Mouse (Mus musculus) stomach, embryonic 14.5 days (tissue): ENCODE data around the gene Olfr1419. TPM values are rescaled to one million over a fixed set of nuclear protein-coding genes. Genes with fewer than 3 reads are reported as not detected.
"Not testable (repeated sequence)": the region's sequence is repeated elsewhere in the genome, so short reads cannot be mapped to it uniquely, and the experiment has no call there.

Experiments used
- ATAC-seq: fragments of 200-750 bp; cut with Nextera tagmentation; 2 replicates; pipeline ENCODE4 v1.8.0; 2017; ENCODE audit warnings: low read depth, moderate TSS enrichment; ENCODE audit not compliant: insufficient number of reproducible peaks, insufficient read depth, low FRiP score
- H3K27ac ChIP-seq: fragments of 300-500 bp; sonication (generic); 2 replicates; pipeline ENCODE4 v1.5.1; 2014; ENCODE audit warnings: mild to moderate bottlenecking, low read length, moderate library complexity, mixed read lengths
- H3K27me3 ChIP-seq: fragments of 300-500 bp; sonication (generic); 2 replicates; pipeline ENCODE4 v1.6.1; 2014; ENCODE audit warnings: low read length, control low read depth, mixed read lengths; ENCODE audit not compliant: control insufficient read depth, insufficient read depth
- H3K36me3 ChIP-seq: fragments of 300-500 bp; sonication (generic); 2 replicates; pipeline ENCODE4 v1.6.1; 2014; ENCODE audit warnings: mild to moderate bottlenecking, control low read depth, low read length, moderate library complexity, mixed read lengths; ENCODE audit not compliant: control insufficient read depth, insufficient read depth
- H3K4me1 ChIP-seq: fragments of 300-500 bp; sonication (generic); 2 replicates; pipeline ENCODE4 v1.6.1; 2014; ENCODE audit warnings: low read length, control low read depth, mixed read lengths; ENCODE audit not compliant: control insufficient read depth, insufficient read depth
- H3K4me2 ChIP-seq: fragments of 300-500 bp; sonication (generic); replicated peaks from 2 replicates; pipeline ENCODE4 v1.6.1; 2014; ENCODE audit warnings: low read depth, low read length, control low read depth
- H3K4me3 ChIP-seq: fragments of 300-500 bp; sonication (generic); 2 replicates; pipeline ENCODE4 v1.5.1; 2014; ENCODE audit warnings: low read depth, low read length, control low read depth
- H3K9ac ChIP-seq: fragments of 300-500 bp; sonication (generic); replicated peaks from 2 replicates; pipeline ENCODE4 v1.6.1; 2014; ENCODE audit warnings: low read depth, mild to moderate bottlenecking, control low read depth, low read length, moderate library complexity, mixed read lengths
- H3K9me3 ChIP-seq: fragments of 300-500 bp; sonication (generic); 2 replicates; pipeline ENCODE4 v1.6.1; 2016; ENCODE audit warnings: low read depth, low read length, control low read depth; ENCODE audit not compliant: control insufficient read depth
- WGBS: fragments of 180-500 bp; shearing (Covaris S2); extraction: QIAGEN DNeasy Blood & Tissue Kit; methylation state at CpG from one replicate; pipeline ENCODE4 v1.1.7; 2014; 5-methylcytosine and 5-hydroxymethylcytosine counted together
- polyA plus RNA-seq: library from polyadenylated mRNA; unstranded; fragments of >200 nt; fragmentation: Nextera tagmentation; extraction: Ambion mirVana; gene quantifications from 2 replicates; pipeline ENCODE4 v1.2.1, GENCODE M21; 2014

Olfr1419 gene
- polyA plus RNA-seq, 1 experiment from 2014 or later, result not detected

DNA sequence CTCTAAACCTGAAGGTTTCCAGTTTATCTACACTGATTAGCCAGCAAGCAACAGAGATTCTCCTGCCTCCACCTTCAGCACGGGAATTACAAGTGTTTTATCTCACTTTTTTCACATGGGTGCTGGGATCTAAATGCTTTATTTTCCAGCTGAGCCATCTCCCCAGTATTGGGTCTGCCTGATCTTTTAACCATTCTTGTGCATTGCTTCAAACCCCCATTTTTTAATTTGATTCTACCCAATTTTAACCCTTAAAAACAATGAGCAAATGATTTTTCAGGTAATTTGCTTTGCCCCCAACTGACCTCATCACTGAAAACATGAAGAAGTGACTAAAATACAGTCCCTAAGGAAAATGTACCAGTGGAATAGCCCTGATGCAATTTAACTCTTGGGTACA, 11.4 kb upstream of the Olfr1419 start, which contains the start of gene Olfr1420:
Olfr1420 (plus strand) TSS at position 301 of the 400 bp plus-strand sequence.
- H3K9ac ChIP-seq, result no peak within 1 kb of the TSS
- no peak within 1 kb of the TSS for H3K4me2 ChIP-seq
- no peak within 1 kb of the TSS for H3K27ac ChIP-seq
- H3K4me3 ChIP-seq, result no peak within 1 kb of the TSS
- 46% methylated on average over 1 of the region's 1 CpGs for WGBS
- H3K9me3 ChIP-seq, result no peaks in the 10 kb centered on the region
- H3K27me3 ChIP-seq, result no peaks in the 10 kb centered on the region
- ATAC-seq, result no peak
- H3K36me3 ChIP-seq, result no peaks in the 10 kb centered on the region
- no peaks in the 10 kb centered on the region for H3K4me1 ChIP-seq

DNA sequence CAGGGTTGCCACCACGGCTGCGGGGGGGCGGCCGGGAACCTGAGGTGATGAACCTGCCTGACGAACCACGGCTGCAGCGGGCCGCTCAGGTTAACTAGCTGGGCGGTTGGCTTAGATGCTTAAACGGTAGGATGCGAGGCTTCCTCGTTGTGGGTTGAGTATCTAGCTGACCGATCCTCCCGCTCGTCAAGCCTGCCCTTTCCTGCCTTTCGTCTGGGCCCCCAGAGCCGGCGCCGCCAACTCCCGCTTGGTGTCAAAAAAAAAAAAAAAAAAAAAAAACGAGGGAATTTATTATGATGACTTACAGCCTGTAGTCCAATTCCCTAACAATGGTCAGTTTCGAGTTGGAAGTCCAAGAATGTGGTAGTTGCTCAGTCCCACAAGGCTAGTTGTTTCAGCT, 3.5 kb upstream of the Olfr1419 start:
- not testable (repeated sequence) for H3K27me3 ChIP-seq, H3K4me3 ChIP-seq, H3K9me3 ChIP-seq, H3K4me2 ChIP-seq, ATAC-seq, H3K4me1 ChIP-seq, H3K36me3 ChIP-seq, H3K9ac ChIP-seq, H3K27ac ChIP-seq
- 59% methylated on average over 22 of the region's 22 CpGs for WGBS

DNA sequence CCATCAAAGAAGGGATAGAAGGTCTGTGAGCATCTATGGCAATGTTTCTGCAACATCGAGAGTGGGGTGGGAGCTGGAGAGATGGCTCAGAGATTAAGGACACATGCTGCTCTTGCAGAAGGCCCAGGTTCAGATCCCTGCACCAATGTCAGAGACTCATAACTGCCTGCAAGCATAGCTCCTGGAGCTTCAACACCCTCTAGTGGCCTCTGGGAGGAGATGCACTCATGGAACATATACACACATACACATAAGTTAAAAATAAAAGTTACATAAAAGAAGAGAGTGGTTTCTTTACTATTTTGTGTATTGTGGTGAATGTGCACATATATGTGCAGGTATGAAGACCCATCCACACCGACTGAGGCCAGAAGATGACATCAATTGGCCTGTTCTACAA, 7.1 kb downstream of the Olfr1419 start:
- H3K27ac ChIP-seq, result no peak overlapping the region
- no peak overlapping the region for H3K4me3 ChIP-seq
- WGBS, result 77% methylated on average over 2 of the region's 2 CpGs
- H3K4me2 ChIP-seq, result no peak overlapping the region
- no peaks in the 10 kb centered on the region for H3K36me3 ChIP-seq
- H3K4me1 ChIP-seq, result no peaks in the 10 kb centered on the region
- no peak for ATAC-seq
- peaks cover 8% of the 10 kb centered on the region; the same call in 1 of the 2 replicates for H3K9me3 ChIP-seq
- no peak overlapping the region for H3K9ac ChIP-seq
- H3K27me3 ChIP-seq, result no peaks in the 10 kb centered on the region

DNA sequence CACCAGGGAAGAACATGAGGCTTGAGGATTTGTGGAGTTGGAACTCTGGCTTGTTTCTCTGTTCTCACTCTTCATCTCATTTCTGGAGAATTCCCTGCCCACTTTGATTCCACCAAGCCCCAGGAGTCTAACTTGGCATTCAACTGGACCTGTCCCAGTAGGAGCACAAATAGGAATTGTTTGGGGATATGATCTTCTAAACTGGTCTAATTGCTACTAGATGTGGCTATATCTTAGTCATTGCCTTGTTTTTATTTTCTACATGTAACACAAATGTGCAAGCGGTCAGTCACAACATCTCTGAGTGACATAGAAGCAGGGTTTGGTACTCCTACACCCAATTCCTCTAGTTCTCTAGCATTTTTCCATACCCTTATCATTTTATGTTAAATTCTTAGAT, 13.9 kb downstream of the Olfr1419 start, which contains the start of gene Olfr1418:
Olfr1418 (minus strand) TSS at position 101 of the 400 bp plus-strand sequence.
- Histone ChIP-seq H3K9me3 (0 out of 2 replicates have a peak, but pooled peaks cover 4% of the 10 kb centered on the region), H3K9ac (no peak within 1 kb of the TSS), H3K36me3 (no peaks in the 10 kb centered on the region), H3K4me3 (no peak within 1 kb of the TSS), H3K4me2 (no peak within 1 kb of the TSS), H3K4me1 (no peaks in the 10 kb centered on the region), H3K27ac (no peak within 1 kb of the TSS), H3K27me3 (no peaks in the 10 kb centered on the region)
- ATAC-seq, result no peak
- 92% methylated on average over 1 of the region's 1 CpGs for WGBS

DNA sequence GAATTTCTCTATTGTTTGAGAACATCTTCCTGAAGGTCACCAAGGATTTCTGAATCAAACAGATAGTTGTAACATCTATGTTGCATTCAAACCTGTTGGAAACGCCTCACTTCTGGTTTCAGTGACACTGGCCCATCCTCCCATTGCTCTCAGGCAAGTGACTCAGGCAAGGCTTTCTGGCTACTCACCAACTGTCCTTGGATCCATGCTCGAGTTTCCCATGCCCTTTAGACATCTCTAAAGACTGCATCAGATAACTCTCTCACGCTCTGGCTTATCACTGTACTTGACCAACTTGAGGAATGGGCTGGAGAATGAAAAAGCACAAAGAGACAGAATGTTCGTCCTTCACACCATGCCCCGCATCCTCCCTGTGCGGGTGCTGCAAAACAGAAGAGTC, 18.4 kb downstream of the Olfr1419 start:
- WGBS, result 75% methylated on average over 6 of the region's 6 CpGs
- ATAC-seq, result no peak
- no peaks in the 10 kb centered on the region for H3K9me3 ChIP-seq

DNA sequence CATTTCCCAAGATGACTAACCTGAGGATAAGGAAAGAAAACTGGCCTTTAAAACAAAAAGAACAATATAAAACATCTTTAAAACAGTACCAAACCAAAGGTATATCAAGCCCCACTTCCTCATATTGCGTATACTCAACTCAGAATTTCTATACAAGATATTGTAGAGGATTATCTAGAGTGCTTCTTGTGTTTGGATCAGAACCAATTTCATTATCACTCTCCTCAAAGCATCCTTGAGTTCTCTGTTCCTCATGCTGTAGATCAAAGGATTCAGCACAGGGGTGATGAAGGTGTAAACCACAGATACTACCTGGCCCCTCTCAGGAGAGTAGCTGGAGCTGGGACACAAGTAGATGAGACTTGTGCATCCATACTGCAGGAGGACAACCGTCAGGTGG, 20.1 kb downstream of the Olfr1419 start:
- no peaks in the 10 kb centered on the region for H3K36me3 ChIP-seq
- H3K9ac ChIP-seq, result no peak overlapping the region
- no peak overlapping the region for H3K27ac ChIP-seq
- H3K4me1 ChIP-seq, result no peaks in the 10 kb centered on the region
- no peak overlapping the region for H3K4me3 ChIP-seq
- H3K9me3 ChIP-seq, result no peaks in the 10 kb centered on the region
- H3K4me2 ChIP-seq, result no peak overlapping the region
- no peaks in the 10 kb centered on the region for H3K27me3 ChIP-seq
- ATAC-seq, result no peak
- 87% methylated on average over 2 of the region's 2 CpGs for WGBS

More for the DNA sequence above, 18.4 kb downstream of the Olfr1419 start:
- H3K9ac ChIP-seq, result no peak overlapping the region
- H3K4me2 ChIP-seq, result no peak overlapping the region
- H3K27me3 ChIP-seq, result no peaks in the 10 kb centered on the region
- no peak overlapping the region for H3K4me3 ChIP-seq
- H3K27ac ChIP-seq, result no peak overlapping the region
- H3K4me1 ChIP-seq, result no peaks in the 10 kb centered on the region
- H3K36me3 ChIP-seq, result no peaks in the 10 kb centered on the region

DNA sequence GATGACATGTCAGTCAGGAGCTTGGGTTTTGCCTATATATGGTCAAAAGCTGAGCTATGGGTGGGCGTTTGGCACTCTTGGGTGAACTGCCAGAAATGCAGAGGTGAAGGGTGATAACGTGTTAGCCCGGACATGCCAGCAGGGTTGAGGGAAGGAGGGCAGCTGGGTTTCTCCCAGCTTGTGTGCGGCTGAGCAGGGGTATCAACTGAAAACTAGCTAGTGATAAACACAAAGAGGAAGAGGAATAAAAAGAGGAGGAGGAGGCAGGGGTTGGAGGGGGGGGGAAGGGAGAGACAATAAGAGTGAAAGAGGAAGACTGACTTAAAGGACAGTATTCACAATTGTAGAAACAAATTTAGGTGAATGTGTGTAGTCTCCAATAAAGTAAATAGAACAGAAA, 22.3 kb downstream of the Olfr1419 start:
- H3K9me3 ChIP-seq, result no peaks in the 10 kb centered on the region
- H3K9ac ChIP-seq, result no peak overlapping the region
- ATAC-seq, result no peak
- no peak overlapping the region for H3K27ac ChIP-seq
- H3K27me3 ChIP-seq, result no peaks in the 10 kb centered on the region
- H3K4me3 ChIP-seq, result no peak overlapping the region
- WGBS, result 62% methylated on average over 4 of the region's 4 CpGs
- H3K4me1 ChIP-seq, result no peaks in the 10 kb centered on the region
- no peaks in the 10 kb centered on the region for H3K36me3 ChIP-seq
- no peak overlapping the region for H3K4me2 ChIP-seq

DNA sequence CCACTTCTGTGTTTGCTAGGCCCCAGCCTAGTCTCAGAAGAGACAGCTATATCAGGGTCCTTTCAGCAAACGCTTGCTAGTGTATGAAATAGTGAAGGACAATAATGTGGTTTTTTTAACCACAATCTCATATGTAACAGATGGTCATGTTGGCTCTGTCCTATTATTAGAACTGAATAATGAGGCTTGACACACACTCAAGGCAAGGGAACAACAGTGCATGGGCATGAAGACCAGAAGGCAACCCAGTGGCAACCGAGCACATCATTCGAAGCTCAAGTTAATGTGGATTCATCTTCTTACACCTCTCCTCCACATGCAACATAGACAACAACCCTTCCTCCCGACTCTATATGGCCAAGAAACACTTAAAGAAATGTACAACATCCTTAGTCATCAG, 28.6 kb downstream of the Olfr1419 start:
- Histone ChIP-seq H3K27ac (no peak overlapping the region), H3K9me3 (no peaks in the 10 kb centered on the region), H3K4me2 (no peak overlapping the region), H3K4me1 (no peaks in the 10 kb centered on the region), H3K4me3 (no peak overlapping the region), H3K27me3 (no peaks in the 10 kb centered on the region), H3K9ac (no peak overlapping the region), H3K36me3 (no peaks in the 10 kb centered on the region)
- ATAC-seq, result no peak
- WGBS, result 85% methylated on average over 4 of the region's 4 CpGs

DNA sequence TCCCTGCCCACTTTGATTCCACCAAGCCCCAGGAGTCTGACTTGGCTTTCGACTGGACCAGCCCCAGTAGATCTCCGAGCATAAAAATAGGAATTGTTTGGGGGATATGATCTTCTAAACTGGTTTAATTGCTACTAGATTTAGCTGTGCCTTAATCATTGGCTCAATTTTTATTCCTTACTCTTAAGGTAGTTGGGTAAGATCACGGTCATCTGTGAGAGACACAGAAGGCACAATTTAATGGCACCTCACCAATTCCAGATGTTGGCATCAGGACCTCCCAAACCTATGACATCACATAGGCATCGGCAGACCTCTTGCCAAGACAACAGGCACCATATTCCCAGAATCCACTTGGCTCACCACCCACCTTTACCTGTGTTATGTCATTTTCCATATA, 35.8 kb downstream of the Olfr1419 start, which contains the start of gene Olfr1417:
Olfr1417 (minus strand) TSS at position 101 of the 400 bp plus-strand sequence.
- Histone ChIP-seq H3K27me3 (no peaks in the 10 kb centered on the region), H3K4me3 (no peak within 1 kb of the TSS), H3K9me3 (no peaks in the 10 kb centered on the region), H3K4me1 (no peaks in the 10 kb centered on the region), H3K27ac (no peak within 1 kb of the TSS), H3K36me3 (no peaks in the 10 kb centered on the region), H3K4me2 (no peak within 1 kb of the TSS), H3K9ac (no peak within 1 kb of the TSS)
- no peak for ATAC-seq
- WGBS, result 82% methylated on average over 4 of the region's 4 CpGs
